Mouse (Mus musculus): Measurements from ENCODE around the gene Usp21. TPM values are rescaled to one million over a fixed set of nuclear protein-coding genes. Genes with fewer than 3 reads are reported as not detected.
"Not testable (repeated sequence)": the region's sequence is repeated elsewhere in the genome, so short reads cannot be mapped to it uniquely, and the experiment has no call there.

Gene Usp21
- total RNA-seq, 2 experiments from 2014 or later, result 37.1 to 44.3 TPM

DNA sequence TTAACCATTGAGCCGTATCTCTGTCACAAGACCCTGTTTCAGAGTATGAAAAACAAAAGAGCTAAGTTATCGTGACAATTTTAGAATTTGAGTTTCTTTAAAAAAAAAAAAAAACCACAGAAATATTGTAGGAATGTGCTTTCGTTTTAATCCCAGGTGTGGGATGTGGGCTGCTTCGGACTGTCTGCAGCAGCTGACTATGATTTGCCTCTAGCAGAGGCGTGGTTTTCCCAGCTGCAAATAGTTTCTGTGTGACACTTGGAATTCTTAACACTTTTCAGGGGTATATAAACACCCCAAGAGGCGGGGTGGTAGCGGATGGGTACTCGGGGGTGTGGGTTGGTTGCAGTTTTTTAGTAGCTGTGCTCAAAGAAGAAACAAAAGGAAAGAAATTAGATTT is 42.4 kb downstream of the Usp21 start:
- DNase-seq, result no peak

DNA sequence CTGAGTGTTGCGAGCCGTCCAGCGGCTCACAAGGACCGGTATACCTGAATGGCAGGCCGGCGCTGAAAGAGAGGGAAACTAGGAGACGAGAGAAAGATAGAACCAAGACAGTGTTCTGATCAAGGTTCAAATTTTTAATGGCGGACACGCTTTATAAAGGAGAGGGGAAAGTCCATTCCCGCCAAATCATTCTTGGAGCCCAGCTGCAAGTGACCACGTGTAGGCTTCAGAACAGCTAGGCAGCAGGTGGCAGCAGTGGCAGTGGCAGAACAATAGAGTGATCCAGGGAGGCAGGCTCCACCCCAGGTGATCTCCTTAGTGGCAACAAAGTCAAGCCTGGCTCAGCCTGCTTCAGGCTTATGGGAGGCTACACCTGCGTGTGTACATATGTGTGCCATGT is 45.8 kb downstream of the Usp21 start:
- DNase-seq, result not testable (repeated sequence)

DNA sequence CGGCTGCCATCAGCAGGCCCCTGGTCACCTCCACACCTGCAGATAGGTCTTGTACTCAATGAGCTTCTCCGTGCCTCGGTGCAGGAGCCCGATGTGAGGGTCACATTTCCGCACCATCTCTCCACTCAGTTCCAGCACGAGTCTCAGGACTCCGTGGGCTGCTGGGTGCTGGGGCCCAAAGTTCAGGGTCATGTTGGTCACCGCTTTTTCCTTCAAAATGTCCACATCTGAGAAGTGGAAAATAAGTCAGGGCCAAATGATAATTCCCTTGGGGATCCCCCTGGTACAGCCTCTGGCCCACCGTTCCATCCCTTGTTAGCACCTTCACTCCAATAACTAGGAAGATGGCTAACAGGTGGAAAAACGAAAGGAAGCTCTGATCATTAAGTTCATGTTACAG is 46.9 kb downstream of the Usp21 start:
- peak; percentile 46 to 64 for DNase-seq

DNA sequence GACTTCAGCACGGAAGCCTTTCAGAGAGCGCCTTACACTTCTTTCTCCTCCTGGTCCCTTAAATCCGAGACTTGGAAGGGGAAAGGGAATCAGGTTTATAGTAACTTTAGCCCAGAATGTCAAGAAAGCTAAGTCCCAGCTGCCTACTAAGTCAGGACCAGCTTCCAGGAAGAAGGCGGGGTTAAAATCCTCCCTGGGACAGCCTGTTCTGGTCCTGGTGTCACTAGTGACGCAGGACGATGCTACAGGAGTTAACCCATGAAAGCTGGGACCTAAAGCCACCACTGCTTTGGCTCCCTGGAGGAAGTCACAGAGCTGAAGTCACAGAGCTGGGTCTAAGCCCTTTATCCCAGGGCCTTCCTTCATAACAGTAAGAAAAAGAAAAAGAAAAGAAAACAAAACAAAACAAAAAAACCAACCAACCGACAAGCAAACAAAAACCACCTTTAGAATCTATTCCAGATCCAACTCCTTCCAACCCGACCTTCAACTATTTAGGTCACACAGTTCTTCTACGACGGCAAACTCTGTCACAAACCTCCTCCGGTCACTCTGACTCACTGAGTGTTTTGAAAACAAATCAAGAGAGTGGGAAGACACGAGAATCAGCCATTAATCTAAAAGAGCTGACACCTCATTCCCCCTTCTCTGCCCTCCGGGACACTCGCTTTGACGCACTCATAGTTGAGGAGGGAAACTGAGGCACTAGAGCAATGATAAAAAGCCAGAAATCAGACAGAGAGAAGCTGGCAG is 47.6 kb downstream of the Usp21 start:
- DNase-seq, result peak; percentile 74

DNA sequence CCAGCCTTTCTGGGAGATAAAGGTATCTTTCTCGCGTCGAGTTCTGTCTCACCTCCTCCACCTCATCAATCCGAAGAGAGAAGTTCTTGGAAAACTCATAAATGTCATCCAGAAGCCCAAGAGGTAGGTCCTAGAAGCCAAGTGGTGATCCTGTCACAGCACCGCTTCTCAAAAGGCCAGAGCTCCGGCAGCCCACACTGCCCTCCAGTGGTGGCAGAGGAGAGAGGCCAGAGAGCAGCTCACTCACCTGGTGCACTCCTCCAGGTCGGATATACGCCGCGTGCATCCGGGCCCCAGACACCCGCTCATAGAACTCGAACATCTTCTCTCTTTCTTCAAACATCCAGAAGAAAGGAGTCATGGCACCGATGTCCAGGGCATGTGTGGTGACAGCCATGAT is 49.3 kb downstream of the Usp21 start:
- peak; percentile 80 to 85 for DNase-seq

DNA sequence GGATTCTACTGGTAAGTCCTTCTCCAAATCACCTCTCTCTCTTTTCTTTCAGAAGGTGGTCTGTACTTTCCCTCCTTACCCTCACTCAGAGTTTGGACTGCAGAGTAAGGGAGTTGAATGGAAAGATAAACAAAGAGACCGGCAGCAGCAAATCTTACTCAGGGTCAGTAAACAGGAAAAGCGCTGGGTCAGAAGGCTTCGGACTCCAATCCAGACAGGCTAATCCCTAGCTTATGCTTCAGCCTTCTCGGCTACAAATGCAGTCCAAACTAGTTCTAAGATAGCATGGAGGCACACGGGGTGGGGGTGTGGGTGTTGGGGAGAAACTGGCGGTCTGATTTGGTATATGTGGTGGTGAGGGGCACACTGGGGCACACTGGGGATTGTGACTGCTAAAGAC is 50.4 kb downstream of the Usp21 start:
- DNase-seq, result no peak

DNA sequence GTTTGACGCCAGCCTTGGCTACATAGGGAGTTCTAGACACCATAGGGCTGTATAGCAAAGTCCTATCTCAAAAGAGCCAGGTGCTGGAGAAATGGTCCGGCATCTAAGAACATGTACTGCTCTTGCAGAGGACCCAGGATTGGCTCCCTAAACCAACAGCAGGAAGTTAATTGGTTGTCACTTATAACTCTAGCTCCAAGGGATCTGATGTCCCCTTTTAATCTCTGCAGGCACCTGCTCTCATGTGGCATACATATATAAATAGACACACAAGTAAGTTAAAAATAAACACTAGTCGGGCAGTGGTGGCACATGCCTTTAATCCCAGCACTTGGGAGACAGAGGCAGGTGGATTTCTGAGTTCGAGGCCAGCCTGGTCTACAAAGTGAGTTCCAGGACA is 52.0 kb downstream of the Usp21 start:
- no peak for DNase-seq

DNA sequence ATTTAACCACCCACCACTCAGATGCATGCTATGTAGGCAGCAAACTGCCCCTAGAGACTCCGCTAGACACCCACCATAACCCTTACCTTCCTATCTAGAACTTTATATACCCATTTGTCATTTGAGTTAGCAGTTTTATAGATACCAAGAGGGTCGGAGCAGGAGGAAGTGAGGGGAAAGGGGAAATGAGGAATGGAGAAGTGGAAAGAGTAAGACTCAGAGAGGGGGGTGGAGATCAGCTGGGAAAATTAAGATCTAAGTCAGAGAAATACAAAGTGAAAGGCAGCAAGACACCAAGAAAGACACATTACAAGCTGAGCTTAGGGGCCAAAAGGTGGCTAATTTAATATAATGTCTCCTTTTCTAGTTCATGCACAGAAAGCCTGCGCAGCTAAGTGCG is 53.3 kb downstream of the Usp21 start:
- DNase-seq, result no peak

DNA sequence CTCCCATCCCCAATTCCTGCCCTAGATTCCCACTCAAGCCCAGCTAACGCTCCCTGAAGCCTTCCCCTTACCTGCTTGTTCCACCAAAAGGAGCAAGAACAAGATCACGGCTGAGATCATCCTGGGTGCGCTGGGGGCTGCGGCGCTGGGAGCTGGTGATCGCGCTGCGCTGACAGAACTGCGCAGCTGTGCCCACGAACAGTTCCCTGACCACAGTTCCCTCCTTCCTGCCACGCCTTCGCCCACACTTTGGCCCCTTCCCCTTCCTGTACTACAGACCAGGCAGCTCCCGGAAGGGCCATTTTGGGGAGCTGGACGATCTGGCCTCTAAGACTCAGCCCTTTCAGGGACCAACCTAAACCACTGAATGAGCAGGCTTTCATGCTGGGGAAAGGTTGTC is 53.7 kb downstream of the Usp21 start, which contains the start of gene Fcer1g:
Gene Fcer1g (minus strand): TSS at position 240 of the 400 bp plus-strand sequence.
- DNase-seq, result no peak

DNA sequence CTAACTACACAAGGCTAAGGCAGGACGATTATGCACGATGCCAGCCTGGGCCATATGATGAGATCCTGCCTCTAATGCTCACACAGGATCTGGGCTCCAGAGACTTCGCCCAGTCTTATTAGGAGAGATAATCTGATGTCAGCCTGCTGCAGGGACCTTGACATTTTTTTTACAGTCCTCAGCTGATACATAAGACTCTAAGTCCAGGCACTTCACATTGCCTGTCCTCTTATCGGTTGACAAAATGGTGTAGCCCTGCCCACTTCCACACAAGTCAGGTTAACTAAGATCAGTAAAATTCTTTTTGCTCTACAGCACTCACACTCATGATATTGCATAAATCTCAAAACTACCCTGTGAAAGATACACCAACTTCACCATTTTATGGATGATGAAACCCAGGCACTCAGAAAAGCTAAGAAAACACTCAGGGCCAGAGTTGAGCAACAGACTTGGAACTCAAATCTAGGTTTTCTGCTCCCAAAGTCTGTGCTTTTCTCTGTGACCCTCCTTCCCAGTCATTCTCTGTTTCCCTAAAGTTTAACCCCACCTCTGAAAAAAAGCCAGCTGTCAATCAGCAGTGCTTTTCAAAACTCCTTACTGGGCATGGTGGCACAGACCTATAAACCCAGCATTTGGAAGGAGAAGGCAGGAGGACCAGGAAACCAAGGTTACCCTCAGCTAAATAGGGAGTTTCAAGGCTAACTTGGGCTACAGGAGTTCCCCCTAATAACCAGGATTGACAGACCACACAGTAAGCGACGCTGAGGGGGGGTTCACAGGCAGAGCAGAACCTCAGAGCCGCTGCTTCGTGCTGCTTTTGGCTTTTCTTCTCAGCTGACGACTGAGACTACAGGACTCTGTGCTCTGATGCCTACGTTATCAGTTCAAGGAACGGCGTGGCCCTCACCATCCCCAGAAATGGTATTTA is 54.7 kb downstream of the Usp21 start:
- DNase-seq, result peak in 1 of 2 experiments; percentile 38

DNA sequence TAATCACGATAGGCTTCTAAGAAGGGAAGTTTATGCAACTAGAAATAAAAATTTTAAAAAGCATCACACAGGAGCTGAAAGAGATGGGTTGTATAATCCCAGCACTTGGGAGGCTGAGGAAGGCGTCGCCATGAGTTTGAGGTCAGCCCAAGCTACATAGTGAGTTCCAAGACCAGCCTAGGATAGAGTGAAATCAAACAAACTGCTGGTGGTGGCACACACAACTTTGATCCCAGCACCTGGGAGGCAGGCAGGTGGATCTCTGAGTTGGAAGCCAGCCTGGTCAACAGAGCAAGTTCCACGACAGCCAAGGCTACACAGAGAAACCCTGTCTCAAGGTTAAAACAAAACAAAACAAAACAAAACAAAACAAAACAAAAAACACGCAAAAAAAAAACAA is 55.4 kb downstream of the Usp21 start:
- DNase-seq, result no peak

Other genes starting within 250 kb of the Usp21 start
- gene Fcgr3, start 223.1 kb downstream of the Usp21 start, total RNA-seq (2021), result 10 to 100 TPM; 10.9 to 19.5 TPM
- gene Cfap126, start 174.1 kb downstream of the Usp21 start, total RNA-seq (2021), result 1 to 10 TPM; 1.9 to 2.6 TPM
- 100 to 1,000 TPM; 438 to 454 TPM for gene Sdhc, start 137.4 kb downstream of the Usp21 start, total RNA-seq (2021)
- 1 to 10 TPM; 1.5 to 1.6 TPM for gene Mpz, start 137.3 kb downstream of the Usp21 start, total RNA-seq (2021)
- 10 to 100 TPM; 42.0 to 53.6 TPM for gene Pcp4l1, start 91.7 kb downstream of the Usp21 start, total RNA-seq (2021)
- under 1 TPM in 1 of 2 experiments, not detected in 1; 0.13 TPM for gene Nr1i3, start 74.0 kb downstream of the Usp21 start, total RNA-seq (2021)
- 10 to 100 TPM; 51.4 to 65.3 TPM for gene Tomm40l, start 65.5 kb downstream of the Usp21 start, total RNA-seq (2021)
- gene Apoa2, start 62.9 kb downstream of the Usp21 start, total RNA-seq (2021), result 1 to 10 TPM; 2.2 to 6.4 TPM
- 10 to 100 TPM; 15.2 to 20.4 TPM for gene Fcer1g, start 53.6 kb downstream of the Usp21 start, total RNA-seq (2021)
- gene Adamts4, start 37.6 kb downstream of the Usp21 start, total RNA-seq (2021), result 1 to 10 TPM in 1 of 2 experiments, under 1 TPM in 1; 0.79 to 4.2 TPM
- 100 to 1,000 TPM; 657 to 866 TPM for gene Ndufs2, start 36.6 kb downstream of the Usp21 start, total RNA-seq (2021)
- 10 to 100 TPM; 27.1 to 36.6 TPM for gene B4galt3, start 17.7 kb downstream of the Usp21 start, total RNA-seq (2021)
- gene Ppox, start 6.8 kb downstream of the Usp21 start, total RNA-seq (2021), result 10 to 100 TPM; 31.1 to 40.8 TPM
- gene Ufc1, start 7.0 kb upstream of the Usp21 start, total RNA-seq (2021), result 100 to 1,000 TPM; 162 to 182 TPM
- gene Dedd, start 41.2 kb upstream of the Usp21 start, total RNA-seq (2021), result 10 to 100 TPM; 29.1 to 36.9 TPM
- gene Nit1, start 57.7 kb upstream of the Usp21 start, total RNA-seq (2021), result 10 to 100 TPM; 79.5 to 79.9 TPM
- 100 to 1,000 TPM; 133 to 155 TPM for gene Pfdn2, start 57.7 kb upstream of the Usp21 start, total RNA-seq (2021)
- gene Klhdc9, start 72.8 kb upstream of the Usp21 start, total RNA-seq (2021), result 1 to 10 TPM in 1 of 2 experiments, under 1 TPM in 1; 0.96 to 4.4 TPM
- gene Nectin4, start 82.1 kb upstream of the Usp21 start, total RNA-seq (2021), result under 1 TPM; 0.23 TPM
- gene Arhgap30, start 101.0 kb upstream of the Usp21 start, total RNA-seq (2021), result 1 to 10 TPM; 2.6 to 3.6 TPM
- gene Usf1, start 123.3 kb upstream of the Usp21 start, total RNA-seq (2021), result 10 to 100 TPM; 54.1 to 72.9 TPM
- gene Tstd1, start 130.9 kb upstream of the Usp21 start, total RNA-seq (2021), result 1 to 10 TPM; 1.3 to 3.6 TPM
- gene F11r, start 149.5 kb upstream of the Usp21 start, total RNA-seq (2021), result 10 to 100 TPM; 39.7 to 51.0 TPM
- 1 to 10 TPM; 6.1 to 7.2 TPM for gene Alyref2, start 215.5 kb upstream of the Usp21 start, total RNA-seq (2021)
- gene Itln1, start 247.3 kb upstream of the Usp21 start, total RNA-seq (2021), result not detected

All from adrenal gland, postnatal 36 days (tissue).